Mouse (Mus musculus): Measurements from ENCODE around the gene Grid1.

Grid1 gene

DNA sequence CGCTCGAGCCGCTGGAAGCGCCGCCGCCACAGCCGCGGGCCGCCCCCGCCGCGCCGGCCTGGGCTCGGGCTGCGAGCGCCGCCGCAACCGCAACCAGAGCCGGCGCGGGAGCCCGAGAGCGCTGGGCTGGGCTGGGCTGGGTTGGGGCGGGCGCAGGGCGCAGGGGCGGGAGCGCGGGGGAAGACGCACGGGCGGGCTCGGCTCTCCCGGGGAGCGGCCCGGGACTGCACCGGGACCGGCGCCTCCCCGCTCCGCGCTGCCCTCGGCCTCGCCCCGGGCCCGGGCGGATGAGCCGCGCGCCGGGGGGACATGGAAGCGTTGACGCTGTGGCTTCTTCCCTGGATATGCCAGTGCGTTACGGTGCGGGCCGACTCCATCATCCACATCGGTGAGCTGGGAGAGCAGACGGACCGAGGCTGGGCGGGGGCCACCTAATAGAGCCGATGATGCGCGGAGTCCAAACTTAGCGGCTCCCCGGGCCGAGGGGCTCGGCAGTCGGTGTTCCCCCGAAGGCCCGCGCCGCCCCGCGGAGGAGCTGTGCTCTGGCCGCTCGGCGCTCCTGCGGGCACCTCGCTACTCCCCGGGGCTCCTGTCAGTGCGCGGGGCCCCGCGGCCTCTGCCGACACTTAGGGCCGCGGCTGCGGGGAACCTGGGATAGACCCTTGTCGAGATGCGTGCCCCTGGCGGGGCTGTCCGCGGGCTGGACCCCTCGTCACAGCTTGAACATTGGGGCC is at the start of gene Grid1:
Gene Grid1, plus strand, starts transcription at position 190 of the 734 bp plus-strand sequence.
- DNase-seq (ENCODE audit: low spot score): peak; percentile 51

- no peak for DNase-seq (ENCODE audit: low spot score)
Measured at GRCm38 (mm10) chr14:34770467-34770866, 49.4 kb upstream of the Grid1 start.

DNA sequence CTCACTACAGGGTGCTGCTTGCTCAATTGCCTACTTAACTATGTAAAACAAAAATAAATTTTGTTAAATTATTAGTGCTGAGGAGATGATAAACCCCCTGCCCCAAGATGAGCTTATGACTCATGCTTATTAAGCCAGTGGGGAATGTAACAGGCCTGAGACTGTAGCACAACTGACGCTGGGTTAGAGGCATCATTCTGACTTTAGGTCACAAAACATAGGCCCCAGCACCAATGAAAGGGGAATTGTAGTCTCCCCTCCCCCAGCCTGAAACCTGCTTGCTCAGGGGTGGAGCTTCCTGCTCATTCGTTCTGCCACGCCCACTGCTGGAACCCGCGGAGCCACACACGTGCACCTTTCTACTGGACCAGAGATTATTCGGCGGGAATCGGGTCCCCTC is 48.3 kb upstream of the Grid1 start:
- no peak for DNase-seq (ENCODE audit: low spot score)

DNA sequence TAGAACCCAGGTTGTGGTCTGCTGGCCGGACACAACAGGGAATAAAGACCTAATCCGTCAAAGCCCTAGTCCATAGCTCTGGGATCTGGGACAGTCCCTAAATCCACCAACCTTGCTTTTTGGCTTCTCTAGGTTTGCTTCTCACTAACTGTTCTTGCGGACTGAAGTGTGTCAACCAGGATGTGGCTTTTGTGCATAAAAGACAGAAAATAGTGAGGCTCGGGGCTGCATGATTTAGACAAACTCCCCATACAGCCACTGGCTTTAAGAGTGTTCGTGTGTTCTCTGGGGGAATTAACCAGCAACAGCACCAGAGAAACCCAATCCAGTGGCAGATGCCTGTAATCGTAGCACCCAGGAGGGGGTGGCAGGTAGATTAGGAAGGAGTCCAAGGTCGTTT is 47.8 kb upstream of the Grid1 start:
- DNase-seq (ENCODE audit: low spot score): no peak

DNA sequence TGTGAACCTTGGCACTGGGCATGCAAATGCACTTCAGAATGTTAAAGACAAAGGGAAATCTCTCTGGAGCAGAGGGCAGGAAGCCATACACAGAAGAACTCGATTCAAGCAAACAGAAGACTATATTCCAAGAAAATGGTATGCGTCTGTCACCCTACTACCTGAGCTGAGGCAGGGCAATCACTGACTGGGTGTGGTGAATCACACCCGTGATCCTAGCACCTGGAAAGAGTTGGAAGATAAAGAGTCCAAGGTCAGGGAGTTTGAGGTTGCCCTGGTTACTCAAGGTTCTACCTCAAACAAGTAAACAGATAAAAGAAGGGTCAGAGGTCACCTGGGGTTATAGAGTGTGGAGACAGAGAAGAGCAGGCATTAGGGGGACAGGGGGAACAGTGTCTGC is 46.2 kb upstream of the Grid1 start:
- no peak for DNase-seq (ENCODE audit: low spot score)

DNA sequence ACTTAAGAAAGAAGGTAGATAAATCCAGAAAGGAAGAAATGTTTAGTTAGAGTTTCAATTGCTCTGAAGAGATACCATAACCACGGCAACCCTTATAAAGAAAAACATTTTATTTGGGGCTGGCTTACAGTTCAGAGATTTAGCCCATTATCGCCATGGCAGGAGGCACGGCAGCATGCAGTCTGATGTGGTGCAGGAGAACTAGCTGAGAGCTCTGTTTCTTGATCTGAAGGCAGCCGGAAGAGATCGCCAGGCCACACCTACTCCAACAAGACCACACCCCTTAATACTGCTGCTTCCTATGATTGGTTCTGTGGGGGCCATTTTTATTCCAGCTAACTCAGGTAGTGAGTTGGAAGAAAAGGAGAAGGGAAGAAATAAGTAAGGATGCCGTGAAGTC is 45.7 kb upstream of the Grid1 start:
- no peak for DNase-seq (ENCODE audit: low spot score)

DNA sequence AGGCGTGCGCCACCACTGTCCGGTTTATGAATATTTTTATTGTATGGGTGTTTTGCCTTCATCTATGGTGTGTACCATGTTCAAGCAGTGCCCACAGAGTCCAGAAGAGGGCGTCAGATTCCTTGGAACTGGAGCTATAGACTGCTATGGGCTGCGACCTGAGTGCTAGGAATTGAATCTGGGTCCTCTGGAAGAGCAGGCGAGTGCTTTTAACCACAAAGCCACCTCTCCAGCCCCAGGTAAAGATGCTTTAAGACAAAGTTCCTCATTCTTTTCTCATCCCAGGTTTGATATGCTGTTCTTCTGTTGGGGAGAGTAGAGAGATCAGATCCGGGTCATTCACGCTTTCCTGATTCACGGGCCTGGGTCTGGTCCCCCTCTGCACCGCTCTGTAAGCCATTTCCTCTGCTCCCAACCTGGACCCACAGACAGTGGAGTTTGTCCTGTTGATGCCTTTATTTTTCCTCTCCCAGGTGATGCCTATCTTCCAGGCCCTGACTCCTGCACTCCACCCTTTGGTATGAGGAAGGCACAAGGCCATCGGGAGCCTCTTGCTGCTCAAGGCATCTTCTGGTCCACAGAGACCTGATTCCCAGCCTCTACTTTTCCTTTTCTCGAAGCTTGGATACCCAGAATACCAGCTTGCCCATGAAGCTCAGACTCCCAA is 43.1 kb upstream of the Grid1 start:
- DNase-seq (ENCODE audit: low spot score): no peak

DNA sequence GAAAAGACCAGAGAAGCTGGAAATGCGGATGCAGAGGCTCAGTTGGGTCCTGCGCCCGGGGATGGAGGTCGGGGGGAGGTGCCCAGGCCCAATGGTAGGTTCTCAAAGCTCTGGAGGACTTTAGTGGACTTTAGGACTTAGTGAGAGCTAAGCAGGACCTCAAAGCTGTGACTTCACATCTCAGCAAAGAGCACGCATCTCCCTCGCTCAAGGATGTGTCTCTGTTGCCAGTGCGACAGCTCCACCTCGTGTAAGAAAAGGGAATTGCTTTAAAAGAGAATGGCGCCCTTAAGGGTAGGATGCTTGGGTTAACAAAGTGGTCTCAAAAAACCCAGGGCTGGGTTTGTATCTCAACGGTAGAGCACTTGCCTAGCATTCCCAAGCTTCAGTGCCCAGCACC is 42.1 kb upstream of the Grid1 start:
- DNase-seq (ENCODE audit: low spot score): peak; percentile 62

DNA sequence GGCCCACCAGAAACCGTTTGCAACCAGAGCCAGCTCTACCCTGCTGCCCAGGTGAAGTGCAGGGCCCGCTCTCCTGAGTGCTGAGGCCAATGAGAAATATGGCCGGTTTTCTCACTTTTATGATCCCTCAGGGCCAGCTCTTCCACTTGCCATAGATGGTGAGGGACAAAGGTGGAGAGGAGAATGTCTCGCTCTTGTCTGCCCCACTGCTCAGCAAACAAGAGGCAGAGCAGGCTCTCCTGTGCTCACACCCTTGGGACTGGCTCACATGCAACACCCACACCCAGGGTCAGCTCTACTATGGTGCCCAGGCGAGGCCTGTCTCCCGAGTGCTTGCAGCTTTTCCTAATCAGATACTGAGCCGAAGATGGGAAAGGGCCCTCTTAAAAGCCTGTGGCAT is 41.1 kb upstream of the Grid1 start:
- DNase-seq (ENCODE audit: low spot score): no peak

GRCm38 (mm10) chr14:34793406-34794037 is 26.4 kb upstream of the Grid1 start:
- no peak for DNase-seq (ENCODE audit: low spot score)

GRCm38 (mm10) chr14:34810763-34811489 is 9.0 kb upstream of the Grid1 start:
- peak; percentile 81 for DNase-seq (ENCODE audit: low spot score)

DNA sequence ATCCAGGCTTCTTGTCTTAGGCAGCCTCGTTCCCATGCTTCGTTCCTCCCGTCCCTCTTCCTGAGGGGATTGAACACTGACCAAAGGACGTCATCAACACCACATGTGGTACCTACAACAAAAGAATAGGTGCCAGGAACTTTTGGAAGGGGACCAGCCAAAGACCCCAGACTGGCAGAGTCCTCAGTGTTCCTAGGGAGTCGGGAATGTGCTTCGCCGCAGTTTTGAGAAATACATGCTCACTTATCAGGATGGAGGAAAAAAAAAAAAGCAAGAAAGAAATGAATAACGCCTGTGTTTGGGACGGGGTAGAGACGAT is 8.5 kb upstream of the Grid1 start:
- no peak for DNase-seq (ENCODE audit: low spot score)

DNA sequence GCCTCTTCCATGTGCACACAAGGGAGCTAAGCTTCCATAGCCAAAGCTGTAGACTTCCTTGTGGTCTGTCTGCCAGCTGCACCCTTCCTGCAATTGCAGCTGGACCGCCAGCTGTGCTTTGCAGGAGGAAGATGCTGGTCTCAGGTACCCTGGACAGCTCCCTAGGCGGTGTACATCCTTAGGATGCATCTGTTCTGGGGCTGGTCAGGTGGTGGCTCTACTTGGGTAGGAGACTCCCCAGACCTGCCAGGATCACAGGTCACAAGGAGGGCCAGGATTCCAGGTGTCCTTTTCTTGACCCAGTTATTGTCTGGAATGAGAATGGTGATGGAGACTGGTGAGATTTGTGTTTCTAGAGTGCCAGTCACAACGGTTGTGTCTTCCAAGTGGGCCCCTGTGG is 3.6 kb upstream of the Grid1 start:
- no peak for DNase-seq (ENCODE audit: low spot score)

DNA sequence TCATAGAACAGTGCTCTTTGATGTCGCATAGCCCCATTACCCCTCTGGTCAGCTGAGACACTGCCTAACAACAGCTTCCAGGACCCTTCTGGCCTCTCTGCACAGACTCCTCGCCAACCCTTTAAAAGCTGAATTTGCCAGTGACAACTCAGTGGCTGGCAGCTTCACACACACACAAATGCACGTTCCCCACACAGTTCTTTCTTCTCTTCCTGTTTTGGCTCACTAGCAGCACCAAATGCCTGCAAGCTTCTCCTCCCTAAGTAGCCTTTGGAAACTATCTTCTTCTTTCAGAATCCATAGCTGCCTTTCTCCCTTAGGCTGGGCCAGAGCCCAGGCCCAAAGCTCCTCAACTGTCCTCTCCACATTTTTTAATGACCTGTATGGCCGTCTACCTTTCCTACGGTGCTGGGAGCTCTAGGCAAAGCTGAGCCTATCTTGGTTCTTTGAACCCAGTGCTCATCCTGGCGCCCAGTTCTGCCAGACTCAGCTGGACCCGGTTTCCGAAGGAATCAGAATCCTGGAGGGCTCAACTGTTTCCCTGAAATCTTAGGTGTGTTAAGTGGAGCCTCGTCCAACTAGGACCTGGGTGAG is 1.4 kb upstream of the Grid1 start:
- no peak for DNase-seq (ENCODE audit: low spot score)

GRCm38 (mm10) chr14:34819121-34819918 is 588 bp upstream of the Grid1 start:
- peak; percentile 38 for DNase-seq (ENCODE audit: low spot score)

DNA sequence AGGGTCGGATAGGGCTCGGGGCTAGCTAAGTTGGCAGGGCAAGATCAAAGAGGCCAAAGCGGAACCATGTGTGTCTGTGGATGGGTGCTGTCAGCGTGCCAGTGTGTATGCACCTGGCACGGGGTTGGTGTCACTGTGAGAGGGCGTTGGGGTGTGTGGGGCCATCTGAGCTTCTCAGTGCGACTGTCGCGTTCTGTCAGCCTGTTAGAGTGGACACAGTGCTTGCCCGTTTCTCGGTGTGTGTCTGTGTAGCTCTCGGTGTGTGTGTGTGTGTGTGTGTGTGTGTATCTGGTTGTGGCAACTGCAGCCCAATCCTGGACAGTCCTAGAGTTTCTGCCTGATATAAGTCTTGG is 721 bp downstream of the Grid1 start:
- no peak for DNase-seq (ENCODE audit: low spot score)

DNA sequence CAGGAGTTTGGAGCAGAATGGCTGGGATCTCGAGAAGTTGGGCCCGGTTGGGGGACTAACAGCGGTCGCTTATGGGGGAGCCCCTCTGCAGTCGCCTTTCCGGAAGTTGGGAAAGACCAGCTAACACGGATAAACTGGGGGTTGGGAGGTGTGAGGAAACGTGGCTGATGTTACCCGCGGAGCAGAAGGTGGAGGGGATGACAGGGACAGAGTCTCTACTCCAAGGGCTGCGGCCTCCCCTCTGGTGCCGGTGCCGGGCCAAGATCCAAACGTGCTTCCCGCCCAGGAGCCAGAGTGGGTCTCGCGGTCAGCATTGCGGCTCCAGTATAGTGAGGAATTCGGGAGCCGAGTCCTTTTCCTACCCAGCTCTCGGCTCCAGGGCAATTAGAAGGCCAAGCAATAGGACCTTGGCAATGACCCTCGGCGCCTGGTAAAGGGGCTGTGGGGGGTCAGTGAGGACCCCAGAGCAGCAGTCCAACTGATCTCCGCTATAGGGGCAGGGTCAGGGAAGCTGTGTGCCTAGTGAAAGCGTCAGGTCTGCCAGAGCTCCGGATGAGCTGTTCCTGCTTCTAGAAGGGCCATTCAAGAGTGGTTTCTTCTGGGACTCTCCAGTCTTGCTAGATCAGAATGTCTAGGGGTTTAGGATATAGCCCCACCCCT is 1.4 kb downstream of the Grid1 start:
- DNase-seq (ENCODE audit: low spot score): no peak

DNA sequence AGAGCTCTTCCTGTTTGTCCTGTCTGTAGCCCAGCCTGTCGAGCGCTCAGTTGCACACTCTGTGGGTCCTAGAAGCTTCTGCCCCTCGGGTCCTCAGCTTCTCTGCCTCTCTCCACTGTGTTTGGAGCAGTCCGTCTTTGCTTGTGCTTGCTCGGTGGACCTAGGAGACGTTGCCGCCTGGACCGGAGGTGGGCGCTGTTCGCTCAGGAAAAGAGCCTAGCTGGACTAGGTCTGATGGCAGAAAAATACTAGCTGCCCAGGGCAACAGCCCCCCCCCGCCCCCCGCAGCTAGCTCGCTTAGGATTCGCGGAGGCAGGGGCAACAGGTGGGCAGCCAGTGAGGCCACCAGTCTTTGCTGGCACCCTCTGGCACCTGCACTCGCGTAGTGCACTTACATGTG is 3.2 kb downstream of the Grid1 start:
- DNase-seq (ENCODE audit: low spot score): peak; percentile 81

- DNase-seq (ENCODE audit: low spot score): no peak
Measured at GRCm38 (mm10) chr14:34824186-34824585, 4.3 kb downstream of the Grid1 start.

- DNase-seq (ENCODE audit: low spot score): no peak
Measured at GRCm38 (mm10) chr14:34825902-34826301, 6.0 kb downstream of the Grid1 start.

DNA sequence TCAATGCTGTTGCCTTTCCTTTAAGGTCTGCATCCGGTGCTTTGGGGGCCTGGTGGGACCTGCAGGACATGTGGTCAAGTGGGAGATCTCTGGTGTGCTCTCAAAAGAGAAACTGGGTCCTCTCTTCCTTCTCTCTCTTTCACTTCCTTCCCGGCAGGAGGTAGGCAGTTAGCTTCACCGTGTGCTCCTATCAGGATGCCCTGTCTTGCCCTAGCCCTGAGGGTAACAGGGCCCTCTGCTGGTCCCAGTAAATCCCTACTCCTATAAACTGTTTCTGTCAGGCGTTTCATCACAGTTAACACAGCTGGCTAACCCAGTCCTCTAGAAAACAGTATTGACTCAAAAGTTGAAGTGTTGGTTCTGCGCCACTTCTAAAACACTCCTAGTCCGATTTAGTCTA is 9.9 kb downstream of the Grid1 start:
- DNase-seq (ENCODE audit: low spot score): no peak
